Mouse (Mus musculus): ENCODE results near the gene Pigz. TPM values are rescaled to one million over a fixed set of nuclear protein-coding genes. Genes with fewer than 3 reads are reported as not detected.

Pigz gene
- total and polyA plus RNA-seq, 3 experiments, result 0.23 to 0.28 TPM; not detected in 1

DNA sequence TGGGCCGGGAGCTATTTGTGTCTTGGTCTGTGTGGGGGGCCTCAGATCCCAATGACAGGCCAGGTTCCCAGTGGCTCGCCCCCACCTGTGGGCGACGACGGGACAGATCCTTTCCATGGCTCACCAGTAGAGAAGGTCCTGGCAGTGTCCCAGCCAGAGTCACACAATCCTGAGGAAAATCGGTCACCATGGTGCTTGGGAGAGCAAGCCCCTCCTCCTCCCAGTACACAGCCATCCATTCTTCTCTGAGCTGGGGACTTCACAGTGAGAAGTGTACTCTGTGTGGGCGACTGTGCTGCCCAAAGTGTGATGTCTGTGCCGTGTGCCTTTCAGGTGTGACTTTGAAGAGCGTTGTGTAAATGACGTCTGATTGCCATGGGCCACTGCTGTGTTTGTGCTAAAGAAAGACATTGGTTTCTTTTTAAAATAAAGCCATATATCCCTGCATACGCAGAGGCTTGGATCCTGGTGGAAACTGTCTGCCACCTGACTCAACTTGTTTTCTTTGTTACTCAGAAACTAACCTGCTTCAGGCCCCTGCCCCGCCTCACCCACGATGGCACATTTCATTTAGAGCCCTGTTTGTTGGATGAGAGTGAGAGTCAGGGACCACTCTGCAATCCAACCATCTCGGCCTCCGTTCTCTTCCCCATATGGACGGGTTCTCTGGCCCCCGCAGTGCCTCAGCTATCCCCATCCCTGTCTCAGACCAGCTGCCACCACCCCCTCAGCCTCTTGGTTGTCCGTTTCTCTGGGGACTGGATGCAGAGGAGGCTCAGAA lies 34.9 kb upstream of the Pigz start:
- Histone ChIP-seq H3K4me3 (ENCODE audit: control insufficient read depth in 1 of 2, insufficient read depth in 1 of 2, low read depth in 2 of 2, low read length in 2 of 2) (no peak overlapping the region), H3K36me3 (ENCODE audit: control insufficient read depth in 1 of 2, insufficient read depth in 2 of 2, low read length in 2 of 2) (no peaks in the 10 kb centered on the region), H3K27ac (ENCODE audit: control insufficient read depth, low read depth, low read length) (no peak overlapping the region), H3K9ac (ENCODE audit: control insufficient read depth, low read depth, low read length, poor library complexity, severe bottlenecking) (no peak overlapping the region), H3K4me1 (ENCODE audit: control insufficient read depth in 1 of 2, insufficient read depth in 2 of 2, low read length in 2 of 2) (no peaks in the 10 kb centered on the region), H3K27me3 (ENCODE audit: control insufficient read depth in 1 of 2, insufficient read depth in 2 of 2, low read length in 2 of 2) (peaks cover 0 to 1% of the 10 kb centered on the region in 2 experiments; a peak in 1 of 4 replicates), H3K9me3 (replicated peaks; ENCODE audit: insufficient read depth, low read length) (no peaks in the 10 kb centered on the region), H3K79me2 (ENCODE audit: control insufficient read depth, insufficient read depth, low read length, poor library complexity) (no peaks in the 10 kb centered on the region)
- TF ChIP-seq POLR2A (IDR thresholded peaks at IDR 0.05; ENCODE audit: control insufficient read depth in 1 of 2, insufficient read depth in 1 of 2, low read depth in 1 of 2, low read length in 2 of 2, poor library complexity in 1 of 2) (no peak), POLR2AphosphoS2 (IDR thresholded peaks at IDR 0.05; ENCODE audit: low read length) (no peak), MEF2A (IDR thresholded peaks at IDR 0.05; ENCODE audit: extremely low read depth, insufficient replicate concordance, low read depth, low read length, poor library complexity, severe bottlenecking) (no peak), MXI1 (IDR thresholded peaks at IDR 0.05; ENCODE audit: low read depth, low read length) (no peak), SMC3 (IDR thresholded peaks at IDR 0.05; ENCODE audit: low read depth, low read length) (no peak), BHLHE40 (IDR thresholded peaks at IDR 0.05; ENCODE audit: borderline replicate concordance, low read depth, low read length) (no peak), MAFK (IDR thresholded peaks at IDR 0.05; ENCODE audit: borderline replicate concordance, low read depth, low read length) (no peak), TCF12 (IDR thresholded peaks at IDR 0.05; ENCODE audit: low read depth, low read length) (no peak), ELF1 (IDR thresholded peaks at IDR 0.05; ENCODE audit: low read depth, low read length) (no peak), NRF1 (IDR thresholded peaks at IDR 0.05; ENCODE audit: insufficient read depth, low read depth, low read length, poor library complexity, severe bottlenecking) (no peak), EP300 (IDR thresholded peaks at IDR 0.05; ENCODE audit: low read depth in 1 of 2, low read length in 2 of 2) (no peak), UBTF (IDR thresholded peaks at IDR 0.05; ENCODE audit: borderline replicate concordance, insufficient read depth, low read depth, low read length) (no peak), RAD21 (IDR thresholded peaks at IDR 0.05; ENCODE audit: low read depth, low read length) (no peak), USF1 (IDR thresholded peaks at IDR 0.05; ENCODE audit: low read depth, low read length) (no peak), MYC (IDR thresholded peaks at IDR 0.05; ENCODE audit: low read depth, low read length) (no peak), KAT2A (conservative IDR thresholded peaks at IDR 0.05; ENCODE audit: low read depth, low read length) (no peak), TBP (IDR thresholded peaks at IDR 0.05; ENCODE audit: low read depth, low read length) (no peak), CHD1 (IDR thresholded peaks at IDR 0.05; ENCODE audit: low read depth, low read length) (no peak)
- no peak for DNase-seq (ENCODE audit: low read depth, low spot score)

DNA sequence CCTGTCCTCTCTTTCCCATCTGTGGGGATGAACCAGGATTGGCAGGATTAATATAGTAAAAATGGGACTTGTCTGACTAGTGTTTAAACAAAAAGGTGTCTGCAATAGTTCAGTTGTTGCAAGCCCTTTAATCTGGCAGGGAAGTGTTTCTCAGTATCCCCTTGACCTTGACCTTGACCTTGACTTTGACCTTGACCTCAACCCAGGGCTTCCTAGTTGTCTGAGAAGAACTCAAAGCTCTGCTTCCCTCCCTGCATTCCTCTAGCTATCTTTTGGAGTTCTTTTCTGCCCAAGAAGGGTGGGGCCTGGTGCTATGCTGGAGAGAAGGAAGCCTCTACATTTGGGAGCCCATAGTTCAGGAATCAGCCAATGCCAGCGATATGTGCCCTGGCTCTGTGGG lies 31.8 kb upstream of the Pigz start:
- Histone ChIP-seq H3K27me3 (ENCODE audit: control insufficient read depth in 1 of 2, insufficient read depth in 2 of 2, low read length in 2 of 2) (no peaks in the 10 kb centered on the region), H3K4me3 (ENCODE audit: control insufficient read depth in 1 of 2, insufficient read depth in 1 of 2, low read depth in 2 of 2, low read length in 2 of 2) (no peak overlapping the region), H3K9ac (ENCODE audit: control insufficient read depth, low read depth, low read length, poor library complexity, severe bottlenecking) (no peak overlapping the region), H3K27ac (ENCODE audit: control insufficient read depth, low read depth, low read length) (no peak overlapping the region), H3K79me2 (ENCODE audit: control insufficient read depth, insufficient read depth, low read length, poor library complexity) (no peaks in the 10 kb centered on the region), H3K9me3 (replicated peaks; ENCODE audit: insufficient read depth, low read length) (no peaks in the 10 kb centered on the region), H3K36me3 (ENCODE audit: control insufficient read depth in 1 of 2, insufficient read depth in 2 of 2, low read length in 2 of 2) (no peaks in the 10 kb centered on the region), H3K4me1 (ENCODE audit: control insufficient read depth in 1 of 2, insufficient read depth in 2 of 2, low read length in 2 of 2) (peaks cover 0 to 5% of the 10 kb centered on the region in 2 experiments; a peak in 2 of 4 replicates)
- no peak for DNase-seq (ENCODE audit: low read depth, low spot score)
- TF ChIP-seq UBTF (IDR thresholded peaks at IDR 0.05; ENCODE audit: borderline replicate concordance, insufficient read depth, low read depth, low read length) (no peak), USF2 (IDR thresholded peaks at IDR 0.05; ENCODE audit: borderline replicate concordance in 1 of 2, insufficient read depth in 1 of 2, low read depth in 1 of 2, low read length in 2 of 2) (no peak), KAT2A (conservative IDR thresholded peaks at IDR 0.05; ENCODE audit: low read depth, low read length) (no peak), HCFC1 (IDR thresholded peaks at IDR 0.05; ENCODE audit: low read depth, low read length) (no peak), SIN3A (IDR thresholded peaks at IDR 0.05; ENCODE audit: low read length) (no peak), NRF1 (IDR thresholded peaks at IDR 0.05; ENCODE audit: insufficient read depth, low read depth, low read length, poor library complexity, severe bottlenecking) (no peak), MAFK (IDR thresholded peaks at IDR 0.05; ENCODE audit: borderline replicate concordance, low read depth, low read length) (no peak)

Measured in MEL (cell line).